Mouse (Mus musculus): Measurements from ENCODE around the gene Erich3.

The Erich3 gene

DNA sequence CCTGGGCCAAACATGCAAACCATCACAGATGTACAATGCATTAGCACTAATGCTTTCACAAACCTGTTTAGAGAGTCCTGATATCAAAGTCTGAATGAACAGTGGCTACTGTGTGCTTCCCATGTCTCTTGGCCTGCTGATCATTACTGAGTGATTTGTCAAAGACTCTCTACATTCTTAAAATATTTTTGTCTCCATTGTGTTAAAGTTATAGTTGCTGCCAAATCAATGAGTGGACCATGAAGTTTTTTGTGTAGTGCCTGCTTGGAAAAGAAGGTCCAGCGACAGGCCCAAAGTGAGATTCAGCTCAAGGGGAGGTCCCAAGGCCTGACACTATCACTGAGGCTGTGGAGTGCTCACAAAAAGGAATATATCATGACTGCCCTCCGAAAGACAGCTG is 108.0 kb downstream of the Erich3 start:
- no peak for DNase-seq (ENCODE audit: low read depth, low spot score)

DNA sequence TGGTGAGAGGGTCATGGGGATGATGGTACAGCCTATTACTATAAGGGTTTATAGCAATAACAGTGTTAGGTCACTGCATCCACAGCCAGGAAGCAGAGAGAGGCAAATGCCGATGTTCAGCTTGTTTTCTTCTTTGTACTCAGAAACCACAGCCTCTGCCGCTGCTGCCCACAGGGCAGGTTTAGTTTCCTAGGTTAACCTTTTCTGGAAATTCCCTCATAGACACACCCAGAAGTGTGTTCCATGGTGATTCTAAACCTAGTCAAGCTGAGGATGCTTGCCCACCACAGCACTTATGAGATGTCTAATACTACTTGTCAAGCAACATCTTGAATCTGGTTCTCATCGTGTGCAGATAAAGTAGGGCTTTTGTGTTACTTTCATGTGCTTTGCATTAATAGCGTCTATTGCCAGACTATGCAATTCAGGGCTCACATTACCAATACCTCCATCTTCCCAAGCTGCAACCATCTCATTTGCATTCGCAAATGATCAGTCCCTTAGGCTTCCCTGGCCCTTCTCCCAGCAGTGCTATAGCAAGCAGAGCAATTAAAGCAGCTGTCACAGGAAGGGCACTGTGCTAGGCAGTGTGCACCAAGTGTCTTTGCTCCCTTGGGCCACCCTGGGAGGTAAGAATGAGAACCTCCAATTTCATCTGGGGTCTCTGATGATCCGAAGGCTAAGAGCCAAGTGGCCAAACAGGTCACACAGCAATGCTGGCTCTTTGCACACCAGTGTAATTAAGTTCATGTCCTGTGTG is 115.4 kb downstream of the Erich3 start:
- peak; percentile 2 for DNase-seq (ENCODE audit: low read depth, low spot score)

- DNase-seq (ENCODE audit: low read depth, low spot score): no peak
Observed at GRCm38 (mm10) chr3:154786354-154786753, 122.7 kb downstream of the Erich3 start.

DNA sequence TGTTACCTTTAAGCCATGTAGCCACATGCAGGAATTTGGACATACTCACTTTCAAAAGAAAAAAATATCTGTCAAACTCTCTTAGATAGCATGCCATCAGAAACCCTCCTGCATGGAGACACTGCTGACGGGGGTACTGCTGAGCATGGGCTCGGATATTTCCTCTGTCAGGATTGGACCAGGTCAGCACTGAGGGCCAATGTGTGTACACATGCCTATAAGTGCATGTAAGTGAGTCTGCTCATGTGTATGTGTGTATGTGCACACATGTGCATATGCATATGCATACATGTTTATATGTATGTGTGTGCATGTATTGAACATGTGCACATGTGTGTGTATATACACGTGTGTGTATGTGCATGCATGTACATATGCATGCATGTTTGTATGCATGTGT is 124.0 kb downstream of the Erich3 start:
- no peak for DNase-seq (ENCODE audit: low read depth, low spot score)

DNA sequence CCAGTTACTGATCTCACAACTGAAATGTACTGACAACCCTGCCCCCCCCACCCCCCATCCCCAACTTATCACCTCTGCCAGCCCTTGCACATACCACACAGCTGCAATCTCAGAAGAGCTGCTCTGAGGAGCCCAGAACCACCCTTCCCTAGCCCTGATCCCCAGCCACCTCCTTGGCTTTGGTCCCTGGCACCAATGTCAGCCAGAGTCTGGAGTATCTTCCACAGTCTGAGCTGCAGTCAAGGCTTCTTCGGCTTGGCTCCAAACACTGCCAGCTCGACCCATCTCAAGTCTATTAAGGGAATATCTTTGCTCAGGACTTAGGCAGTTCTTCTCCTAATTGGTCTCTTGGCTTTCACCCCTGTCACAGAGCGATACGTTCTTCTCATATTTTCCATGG is 129.9 kb downstream of the Erich3 start:
- no peak for DNase-seq (ENCODE audit: low read depth, low spot score)

GRCm38 (mm10) chr3:154798806-154799205 is 135.1 kb downstream of the Erich3 start:
- DNase-seq (ENCODE audit: low read depth, low spot score): no peak

DNA sequence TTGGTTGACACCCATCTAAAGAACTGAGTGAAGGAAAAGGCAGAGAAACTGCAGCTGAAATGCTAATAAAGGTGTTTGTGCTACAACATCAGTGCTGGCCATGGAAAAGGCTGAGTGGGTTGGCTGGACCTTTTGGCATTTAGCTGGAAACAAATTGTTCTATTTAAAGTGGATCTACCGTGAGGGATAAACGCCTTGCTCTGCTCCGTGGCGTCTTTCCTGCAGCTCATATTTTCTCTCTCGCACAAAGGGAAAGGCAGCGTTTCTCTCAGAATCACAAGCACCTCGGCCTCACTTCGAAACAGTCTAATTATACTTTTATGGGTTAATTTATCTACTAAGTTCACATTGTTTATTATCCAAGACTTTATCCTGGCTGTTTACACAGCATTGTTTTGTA is 136.8 kb downstream of the Erich3 start:
- no peak for DNase-seq (ENCODE audit: low read depth, low spot score)

GRCm38 (mm10) chr3:154800888-154801429 is 137.3 kb downstream of the Erich3 start:
- DNase-seq (ENCODE audit: low read depth, low spot score): no peak

- DNase-seq (ENCODE audit: low read depth, low spot score): no peak
Observed at GRCm38 (mm10) chr3:154806626-154807025, 143.0 kb downstream of the Erich3 start.

DNA sequence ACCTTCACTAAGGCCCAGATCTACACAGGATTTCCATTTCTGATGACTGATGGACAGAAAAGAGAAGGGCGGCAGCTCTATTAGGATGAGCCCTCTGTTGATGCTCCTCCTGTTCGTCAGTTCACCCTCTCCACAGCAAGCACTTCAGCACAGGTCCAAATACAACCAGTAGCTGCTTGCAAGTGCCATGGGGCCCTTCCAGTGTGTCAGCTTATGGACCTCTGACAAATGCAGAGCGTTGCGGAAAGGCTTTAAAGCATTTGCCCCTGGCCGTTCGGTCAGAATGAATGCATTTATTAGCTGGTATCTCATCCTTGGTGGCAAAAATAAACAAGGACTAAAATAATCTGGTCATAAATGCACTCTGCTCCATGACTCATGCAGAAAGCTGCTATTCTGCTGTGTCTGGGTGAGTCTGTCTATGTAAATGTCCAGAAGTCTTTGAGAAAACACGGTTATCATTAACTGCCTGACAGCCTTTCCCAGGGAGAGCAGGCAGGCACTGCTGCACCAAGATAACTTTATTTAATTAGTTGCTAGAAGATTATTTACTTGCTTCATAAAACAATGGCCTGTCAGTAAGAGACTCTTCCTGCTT is 146.7 kb downstream of the Erich3 start:
- DNase-seq (ENCODE audit: low read depth, low spot score): no peak

- no peak for DNase-seq (ENCODE audit: low read depth, low spot score)
Observed at GRCm38 (mm10) chr3:154811281-154811680, 147.6 kb downstream of the Erich3 start.

- no peak for DNase-seq (ENCODE audit: low read depth, low spot score)
Observed at GRCm38 (mm10) chr3:154811833-154812232, 148.2 kb downstream of the Erich3 start.

DNA sequence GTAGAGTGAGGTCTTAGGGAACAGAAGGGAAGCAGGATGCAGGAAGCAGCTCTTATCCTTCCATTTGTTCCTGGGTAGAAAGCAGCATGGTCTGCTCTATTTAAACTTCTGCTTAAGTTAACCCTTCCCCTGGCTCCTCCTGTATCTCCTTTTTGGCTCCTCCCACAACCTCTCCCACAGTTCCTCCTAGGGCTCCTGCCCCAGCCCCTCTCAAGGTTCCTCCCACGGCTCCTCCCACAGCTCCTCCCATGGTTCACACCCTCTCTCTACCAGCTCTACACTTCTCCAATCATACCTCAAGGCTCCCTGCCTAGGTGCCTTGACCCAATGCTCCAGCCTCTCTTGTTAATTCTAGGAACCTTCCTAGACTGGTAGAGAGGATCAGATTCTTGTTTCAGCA is 149.2 kb downstream of the Erich3 start:
- DNase-seq (ENCODE audit: low read depth, low spot score): no peak

GRCm38 (mm10) chr3:154815606-154816005 is 151.9 kb downstream of the Erich3 start:
- DNase-seq (ENCODE audit: low read depth, low spot score): no peak

DNA sequence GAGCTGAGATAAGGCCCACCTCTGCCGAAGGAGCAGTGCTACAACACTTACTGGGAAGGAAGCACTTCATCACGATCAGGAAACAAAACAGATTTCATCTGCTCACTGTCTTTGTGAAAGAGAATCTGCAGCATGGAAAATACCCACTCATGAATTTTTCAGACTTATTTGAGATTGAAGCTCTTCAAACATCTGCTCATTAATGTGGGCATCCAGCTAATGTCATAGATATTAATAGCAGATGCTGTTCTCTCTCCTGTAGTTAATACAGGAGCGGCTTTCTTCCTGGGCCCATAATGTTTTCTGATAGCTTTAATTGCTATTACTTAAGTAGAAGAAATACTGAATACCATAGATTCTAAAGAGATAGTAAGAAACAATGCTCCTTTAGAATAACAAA is 152.6 kb downstream of the Erich3 start:
- DNase-seq (ENCODE audit: low read depth, low spot score): no peak

- DNase-seq (ENCODE audit: low read depth, low spot score): peak; percentile 12
Observed at GRCm38 (mm10) chr3:154816801-154817625, 153.4 kb downstream of the Erich3 start.
